Comparison of ENCODE assay signal across 21 mouse cellular contexts in the genomic region with DNA sequence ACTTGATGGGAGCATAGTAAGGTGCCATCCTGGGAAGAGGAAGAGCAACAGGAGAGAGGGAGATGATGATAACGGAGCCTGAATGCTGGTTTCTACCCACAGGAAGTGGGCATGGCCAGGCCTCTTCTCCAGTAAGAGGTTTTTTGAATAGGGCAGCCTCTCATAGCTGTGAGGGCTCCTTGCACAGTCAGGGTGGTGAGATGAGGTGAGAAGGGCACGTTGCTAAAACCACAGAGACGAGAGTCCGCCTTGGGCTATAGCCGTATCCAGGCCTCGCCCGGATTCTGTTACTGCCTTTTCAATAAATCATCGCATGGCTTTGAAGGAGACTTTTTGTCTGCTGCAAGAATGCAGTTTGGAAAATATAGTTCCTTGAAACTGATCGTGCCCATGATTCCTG.
DNase-seq lines count a peak whose midpoint lies in the region.
"Had no signal": no experiment of that assay in that cellular context is flagged by ENCODE, and none has a peak within 500 bp of the region (broad histone marks: within the 10 kb centered on the region; RNA-seq: fewer than 3 reads in every experiment).

No protein-coding gene starts in this region.

- intact Hi-C loops in heart, postnatal 14 days (cut with DNase I): no loop called here

- DNase-seq in heart, adult 11 months: peak; percentile 84
- DNase-seq in heart, postnatal 14 days: no peak
- DNase-seq in Muller cell, postnatal 12 days (ENCODE audit: inconsistent ontology term): peak; percentile 6
- DNase-seq in induced T-regulatory cell, adult 2 months (ENCODE audit: low read depth): peak; percentile 48
- DNase-seq in natural killer cell, adult 2 months (ENCODE audit: low spot score in 2 of 2): peak; percentile 44 to 58
- no peak for DNase-seq in cerebellum, postnatal 36 days
- no peak for DNase-seq in layer of hippocampus, adult 11-12 months (ENCODE audit: low spot score)
- DNase-seq in neural tube, embryonic 10.5 days (ENCODE audit: extremely low spot score, low spot score): no peak
- DNase-seq: adrenal gland, postnatal 10 days; cerebellum, adult 8-10 months; cerebellum, postnatal 25 days; gastrocnemius, postnatal 25 days; heart, adult 18-20 months; heart, postnatal 4 days; kidney, adult 11 months; kidney, postnatal 4 days; lung, adult 2 months; lung, postnatal 10 days; right cerebral cortex, postnatal 25 days; thymus, adult 18-20 months; thymus, postnatal 25 days had no signal

Comparison
In these comparisons a context has a peak if more than half of its experiments do, and no peak if none do; other contexts are left out.
1. DNase-seq: peak in heart, adult 11 months (single experiment), Muller cell, postnatal 12 days (single experiment), induced T-regulatory cell, adult 2 months (single experiment) and natural killer cell, adult 2 months (2 of 2); none in heart, postnatal 14 days (0 of 2), cerebellum, postnatal 36 days (0 of 2), layer of hippocampus, adult 11-12 months (single experiment) and neural tube, embryonic 10.5 days (single experiment).